Mouse (Mus musculus): ENCODE results near the gene Eif4ebp2.

- TF ChIP-seq CTCF (IDR thresholded peaks at IDR 0.05; ENCODE audit: extremely low read depth, insufficient read length, insufficient replicate concordance, low read depth, low read length) = no peak
- TF ChIP-seq POLR2A (IDR thresholded peaks at IDR 0.05; ENCODE audit: low read depth, low read length) = no peak
Observed at GRCm38 (mm10) chr10:61443876-61444275, 8.6 kb downstream of the Eif4ebp2 start.
